Mouse (Mus musculus) lung, postnatal 4 days (tissue): ENCODE data around the gene Trim60.
"Not testable (repeated sequence)": the region's sequence is repeated elsewhere in the genome, so short reads cannot be mapped to it uniquely, and the experiment has no call there.

Experiments
- DNase-seq, 2 experiments: peaks; one replicate each; pipeline ENCODE4 v3.0.0; 2021

Gene Trim60

DNA sequence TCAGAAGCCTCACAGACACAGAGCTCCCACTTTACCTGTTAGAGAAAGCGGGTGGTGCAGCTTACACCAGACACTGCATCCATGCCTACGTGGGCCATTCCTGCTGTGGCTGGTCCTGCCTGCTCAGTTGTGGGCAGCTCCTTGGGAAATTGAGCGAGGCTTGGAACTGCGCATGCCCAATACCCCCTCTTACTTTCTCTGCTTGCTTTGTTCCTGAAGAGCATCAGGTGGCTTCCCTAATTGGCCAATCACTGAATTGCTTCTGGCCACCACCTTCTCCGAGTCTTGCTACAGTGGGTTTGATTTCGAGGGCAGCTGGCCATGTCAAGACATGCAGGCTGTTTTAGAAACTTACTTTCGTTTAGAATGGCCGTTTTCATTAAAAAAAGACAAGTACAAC lies at the start of gene Trim60, which contains the start of gene Trim61:
Trim60 (minus strand) TSS at position 162 of the 400 bp plus-strand sequence.
Trim61 (minus strand) TSS at position 101 of the 400 bp plus-strand sequence.
- no peak for DNase-seq

- DNase-seq, result no peak
Observed at GRCm38 (mm10) chr8:65067694-65068472, 49.5 kb upstream of the Trim60 start.

DNA sequence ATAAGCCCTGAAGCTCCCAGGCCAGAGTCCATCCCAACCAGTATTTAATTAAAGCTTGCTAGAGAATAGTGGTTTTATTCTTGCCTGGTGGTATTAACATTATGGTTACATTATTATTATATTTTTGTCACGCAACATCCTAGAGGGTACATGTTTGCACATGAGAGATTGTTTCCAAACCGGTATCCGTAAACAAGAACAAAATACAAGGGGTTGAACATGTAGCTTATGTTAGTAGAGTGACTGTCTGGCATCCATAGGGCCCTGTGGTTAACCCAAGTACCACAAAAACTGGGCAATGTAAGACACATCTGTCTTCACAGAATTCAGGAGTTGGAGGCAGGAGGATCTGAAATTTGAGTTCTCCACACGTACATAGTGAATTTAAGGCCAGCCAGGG lies 48.6 kb upstream of the Trim60 start:
- no peak for DNase-seq

DNA sequence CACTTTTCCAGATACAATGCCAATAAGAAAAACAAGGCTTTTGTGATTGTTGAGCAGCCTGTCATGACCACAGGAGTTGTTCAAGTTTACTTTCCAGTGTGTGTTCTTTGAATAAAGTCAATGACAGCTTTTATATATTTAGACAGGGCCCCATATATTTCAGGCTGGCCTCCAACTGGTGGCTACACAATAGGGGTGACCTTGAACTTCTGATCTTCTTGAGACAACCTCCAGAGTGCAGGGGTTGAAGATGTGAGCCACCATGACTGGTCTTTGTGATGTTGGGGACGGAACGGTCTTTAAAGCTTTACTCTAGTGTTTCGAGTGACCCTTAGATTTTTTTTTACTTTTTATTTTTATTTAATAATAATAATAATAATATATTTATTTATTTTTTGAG lies 47.2 kb upstream of the Trim60 start:
- no peak for DNase-seq

- no peak for DNase-seq
Observed at GRCm38 (mm10) chr8:65064071-65064470, 45.7 kb upstream of the Trim60 start.

- DNase-seq, result no peak
Observed at GRCm38 (mm10) chr8:65062195-65062594, 43.8 kb upstream of the Trim60 start.

- no peak for DNase-seq
Observed at GRCm38 (mm10) chr8:65056722-65057121, 38.3 kb upstream of the Trim60 start.

GRCm38 (mm10) chr8:65053968-65054367 lies 35.6 kb upstream of the Trim60 start:
- no peak for DNase-seq

- no peak for DNase-seq
Observed at GRCm38 (mm10) chr8:65053554-65053953, 35.2 kb upstream of the Trim60 start.

DNA sequence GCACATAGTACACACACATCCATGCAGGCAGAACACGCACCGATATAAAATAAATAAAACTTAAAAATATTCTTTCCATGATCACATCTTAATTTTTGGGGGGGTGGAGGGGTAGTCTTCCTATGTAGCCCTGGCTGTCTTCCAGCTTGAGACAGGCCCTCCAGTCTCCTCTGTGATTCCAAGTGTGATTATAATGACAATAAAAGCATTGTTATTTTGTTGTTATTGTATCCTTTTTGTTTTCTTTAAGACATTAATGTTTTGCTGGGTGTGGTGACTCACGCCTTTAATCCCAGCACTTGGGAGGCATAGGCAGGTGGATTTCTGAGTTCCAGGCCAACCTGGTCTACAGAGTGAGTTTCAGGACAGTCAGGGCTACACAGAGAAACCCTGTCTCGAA lies 29.4 kb upstream of the Trim60 start:
- DNase-seq, result no peak

GRCm38 (mm10) chr8:65047193-65047592 lies 28.8 kb upstream of the Trim60 start:
- no peak for DNase-seq

DNA sequence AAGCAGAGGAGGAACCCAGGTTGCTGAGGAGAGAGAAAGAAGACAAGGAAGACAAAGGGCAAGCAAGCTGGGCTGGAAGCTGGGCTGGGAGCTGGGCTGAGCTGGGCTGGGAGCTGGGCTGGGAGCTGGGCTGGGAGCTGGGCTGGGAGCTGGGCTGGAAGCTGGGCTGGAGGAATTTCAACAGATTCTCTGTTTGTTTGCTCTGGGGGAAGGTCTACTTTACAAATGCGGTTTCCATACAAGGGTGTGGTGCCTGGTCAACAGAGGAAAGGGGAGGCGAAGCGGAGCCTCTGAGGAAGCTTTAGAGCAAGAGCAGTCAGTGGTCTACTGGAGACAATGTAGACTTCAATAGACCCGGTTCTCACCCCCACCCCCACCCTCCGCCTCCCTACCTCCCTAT lies 28.2 kb upstream of the Trim60 start:
- peak; percentile 14 to 25 for DNase-seq

DNA sequence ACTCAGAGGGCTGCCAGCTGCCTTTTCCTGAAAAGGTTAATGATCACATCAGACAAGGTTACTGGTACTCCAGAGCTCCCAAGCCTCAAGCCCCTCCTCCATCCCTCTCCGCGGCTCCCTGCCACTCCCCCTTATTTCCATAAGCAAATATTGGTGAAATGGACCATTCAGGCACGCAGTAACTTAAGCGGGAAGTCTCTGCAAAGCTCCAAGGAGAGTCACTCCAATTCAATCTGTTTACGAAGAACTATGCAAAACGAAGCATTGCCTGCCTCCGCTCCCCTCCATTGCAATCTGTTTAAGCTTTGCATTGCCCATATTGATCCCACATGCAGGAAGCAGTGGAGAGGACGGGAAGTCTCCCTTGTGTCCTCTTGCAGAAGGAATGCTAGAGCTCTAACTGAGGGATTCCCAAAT lies 18.7 kb upstream of the Trim60 start, which contains the start of gene Apela:
Apela (minus strand) TSS at position 220 of the 417 bp plus-strand sequence.
- DNase-seq, result peak; percentile 21 to 42

- DNase-seq, result no peak
Observed at GRCm38 (mm10) chr8:65034136-65034535, 15.8 kb upstream of the Trim60 start.

DNA sequence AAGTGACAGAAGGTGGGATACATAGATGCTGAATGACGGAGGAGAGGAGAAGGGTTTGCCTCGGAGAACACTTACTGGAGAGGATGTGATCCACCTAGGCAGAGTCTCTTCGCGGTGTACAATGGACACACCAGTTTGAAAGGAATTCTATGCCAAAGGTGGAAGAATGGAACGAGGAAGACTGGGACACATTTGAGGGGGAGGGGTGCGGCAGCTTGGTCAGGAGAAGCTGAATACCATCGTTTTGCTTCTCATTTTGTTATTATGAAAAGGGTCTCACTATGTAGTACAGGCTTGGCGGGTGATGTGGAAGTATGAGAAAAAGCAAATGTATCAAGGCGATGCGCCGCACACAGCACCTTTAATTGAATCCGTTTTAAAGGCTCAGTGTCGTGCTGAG lies 14.7 kb upstream of the Trim60 start:
- DNase-seq, result no peak

GRCm38 (mm10) chr8:65032107-65032506 lies 13.7 kb upstream of the Trim60 start:
- no peak for DNase-seq

DNA sequence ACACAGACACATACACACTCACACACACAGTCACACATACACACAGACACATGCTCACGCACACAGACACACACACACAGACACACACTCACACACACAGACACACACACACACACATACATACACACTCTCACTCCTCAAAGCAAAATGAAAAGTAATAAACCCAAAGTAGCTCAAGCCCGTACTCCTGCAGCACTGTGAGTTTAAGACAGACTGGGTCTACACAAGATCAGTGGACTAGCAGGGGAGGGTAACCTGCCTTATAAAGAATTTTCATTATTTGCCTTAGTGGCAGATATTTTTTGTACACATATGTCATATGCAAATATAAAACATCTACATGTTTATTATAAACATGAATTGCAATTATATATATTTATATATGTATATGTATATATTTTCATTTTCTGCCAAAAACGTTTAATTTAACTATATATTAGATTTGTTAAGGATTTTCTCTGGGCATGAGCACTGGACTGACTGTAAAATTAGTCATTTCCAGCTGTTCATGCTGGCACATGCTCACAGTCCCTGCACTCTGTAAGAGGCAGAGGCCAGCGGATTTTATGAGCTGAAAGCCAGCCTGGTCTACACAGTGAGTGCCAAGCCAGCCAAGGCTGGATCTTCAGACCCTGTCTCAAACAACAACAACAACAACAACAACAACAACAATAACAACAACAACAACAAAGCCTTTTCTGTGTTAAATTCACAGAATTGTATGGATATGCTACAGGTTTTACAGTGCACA lies 12.5 kb upstream of the Trim60 start:
- DNase-seq, result no peak

- no peak for DNase-seq
Observed at GRCm38 (mm10) chr8:65029776-65030175, 11.4 kb upstream of the Trim60 start.

DNA sequence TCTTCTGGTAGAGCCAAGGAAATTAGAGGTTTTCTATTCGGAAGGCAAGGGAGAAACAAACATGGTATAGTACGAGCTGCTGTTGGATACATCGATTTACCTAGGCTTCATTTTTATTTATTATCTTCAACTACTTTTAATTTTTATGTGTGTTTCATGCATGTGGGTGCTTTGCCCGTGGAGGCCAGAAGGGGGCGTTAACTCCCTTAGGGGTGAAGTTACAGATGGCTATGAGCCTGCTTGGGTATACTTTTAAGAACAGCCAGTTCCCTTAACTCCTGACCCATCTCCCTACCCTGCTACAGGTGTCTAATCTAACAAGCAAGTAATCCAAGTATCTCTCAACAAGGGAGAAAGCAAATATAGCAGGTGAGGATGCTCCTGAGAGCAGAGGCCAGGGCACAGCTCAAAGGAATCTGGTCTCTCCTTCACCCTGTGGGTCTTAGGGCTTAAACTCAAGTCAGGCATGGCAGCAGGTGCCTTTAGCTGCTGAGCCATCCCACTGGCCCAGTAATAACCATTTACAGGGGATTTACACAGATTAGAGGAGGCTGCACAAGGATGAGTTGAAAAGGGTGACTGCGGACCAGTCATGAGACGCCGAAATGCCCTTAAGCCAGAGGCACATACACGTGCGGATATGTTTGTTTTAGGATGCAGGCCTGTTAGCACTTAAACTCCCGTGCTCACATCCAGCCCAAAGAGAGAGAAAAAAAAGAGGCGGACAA lies 10.7 kb upstream of the Trim60 start:
- DNase-seq, result no peak

- DNase-seq, result peak; percentile 30 to 59
Observed at GRCm38 (mm10) chr8:65022485-65022884, 4.1 kb upstream of the Trim60 start.

DNA sequence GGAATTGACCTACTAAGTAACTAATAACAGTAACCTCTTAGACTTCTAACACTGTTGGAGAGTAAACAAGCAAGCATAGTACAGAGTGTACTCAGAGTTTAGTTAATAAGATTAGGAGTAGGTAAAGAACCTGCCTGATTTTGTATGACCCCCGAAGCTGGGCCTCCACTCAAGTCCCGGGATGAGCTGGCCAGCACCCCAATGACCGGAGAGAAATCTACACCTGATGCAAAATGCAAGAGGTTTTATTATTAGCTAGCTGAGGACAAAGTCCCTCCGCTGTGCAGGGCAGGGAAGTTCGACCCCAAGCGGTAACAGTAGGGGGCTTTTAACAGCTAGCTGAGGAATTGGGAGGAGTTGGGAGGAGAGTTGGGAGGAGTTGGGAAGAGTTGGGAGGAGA lies 10.8 kb downstream of the Trim60 start:
- not testable (repeated sequence) for DNase-seq

DNA sequence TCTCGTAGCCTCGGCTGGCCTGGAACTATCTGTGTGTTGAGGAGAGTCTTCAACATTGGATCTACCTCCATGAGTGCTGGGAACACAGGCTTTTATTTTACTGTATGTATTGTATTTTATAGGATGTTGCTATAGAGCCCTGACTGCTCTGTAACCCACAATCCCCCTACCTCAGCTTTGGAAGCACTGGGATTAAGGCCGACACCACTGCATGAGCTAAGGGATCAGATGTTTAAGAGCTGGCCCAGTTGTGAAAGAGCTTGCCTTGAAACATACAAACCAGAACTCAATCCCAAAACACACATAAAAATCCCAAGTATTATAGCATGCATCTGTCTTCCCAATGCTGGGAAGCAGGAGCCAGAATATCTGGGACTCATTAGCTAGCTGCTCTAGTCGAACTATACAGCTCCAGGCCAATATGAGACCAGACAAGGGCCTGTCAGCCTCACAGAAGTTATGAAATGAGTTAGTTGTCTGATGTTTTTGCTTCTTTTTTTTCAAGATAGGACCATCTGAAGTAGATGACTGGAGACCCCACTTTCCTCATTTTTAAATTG lies 19.5 kb downstream of the Trim60 start:
- no peak for DNase-seq

DNA sequence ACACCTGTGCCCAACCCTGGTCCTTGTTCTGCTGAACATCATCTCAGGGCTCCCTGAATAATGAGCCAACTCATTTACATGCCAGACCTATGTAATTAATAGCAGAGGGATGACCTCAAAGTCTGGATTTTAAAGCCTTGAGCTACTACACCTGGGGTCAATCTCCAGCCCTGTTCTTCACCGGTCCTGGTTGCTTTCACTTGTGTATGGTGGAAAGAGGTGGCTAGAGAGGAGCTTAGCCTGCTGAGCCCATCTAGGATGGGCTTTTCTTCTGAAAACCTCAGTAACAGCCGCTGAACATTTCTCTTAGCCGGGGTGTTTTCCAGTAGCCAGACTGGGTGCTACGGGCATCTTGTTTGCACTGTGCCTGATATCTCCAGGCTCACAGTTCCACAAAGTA lies 30.7 kb downstream of the Trim60 start, which contains the start of gene Trim75:
Trim75 (minus strand) TSS at position 101 of the 400 bp plus-strand sequence.
- DNase-seq, result no peak
